Mouse (Mus musculus) embryonic facial prominence, embryonic 14.5 days (tissue): ENCODE measurements at regions not wholly inside any gene's neighbourhood (a gene's known extent, or its start where the extent isn't known, plus 50 kb on each side); places are given as distances from the start of the nearest gene placed in this dataset.

Experiments used
- ATAC-seq: fragments of 200-750 bp; cut with Nextera tagmentation; 2 replicates; pipeline ENCODE4 v1.8.0; 2017; ENCODE audit warnings: low read depth, moderate number of reproducible peaks, moderate TSS enrichment
- DNase-seq: peaks from one replicate; pipeline ENCODE4 v3.0.0-alpha.2; 2015; ENCODE audit warnings: low spot score
- H3K27ac ChIP-seq: fragments of 300-500 bp; sonication (generic); replicated peaks from 2 replicates; pipeline ENCODE4 v1.5.1; 2014; ENCODE audit warnings: low read depth, mild to moderate bottlenecking, low read length, moderate library complexity
- H3K27me3 ChIP-seq: fragments of 300-500 bp; sonication (generic); replicated peaks from 2 replicates; pipeline ENCODE4 v1.6.1; 2014; ENCODE audit warnings: low read length; ENCODE audit not compliant: control insufficient read depth, insufficient read depth
- H3K36me3 ChIP-seq: fragments of 300-500 bp; sonication (generic); 2 replicates; pipeline ENCODE4 v1.6.1; 2014; ENCODE audit warnings: low read length, mixed read lengths; ENCODE audit not compliant: control insufficient read depth, insufficient read depth
- H3K4me1 ChIP-seq: fragments of 300-500 bp; sonication (generic); 2 replicates; pipeline ENCODE4 v1.6.1; 2014; ENCODE audit warnings: antibody characterized with exemption, low read length; ENCODE audit not compliant: control insufficient read depth, insufficient read depth
- H3K4me2 ChIP-seq: fragments of 300-500 bp; sonication (generic); 2 replicates; pipeline ENCODE4 v1.6.1; 2014; ENCODE audit warnings: low read depth, mild to moderate bottlenecking, low read length, moderate library complexity, mixed read lengths
- H3K4me3 ChIP-seq: fragments of 300-500 bp; sonication (generic); 2 replicates; pipeline ENCODE4 v1.5.1; 2014; ENCODE audit warnings: low read depth, mild to moderate bottlenecking, low read length
- H3K9ac ChIP-seq: fragments of 300-500 bp; sonication (generic); 2 replicates; pipeline ENCODE4 v1.6.1; 2014; ENCODE audit warnings: low read depth, mild to moderate bottlenecking, low read length, moderate library complexity, mixed read lengths
- H3K9me3 ChIP-seq: fragments of 300-500 bp; sonication (generic); 2 replicates; pipeline ENCODE4 v1.6.1; 2016; ENCODE audit warnings: low read length; ENCODE audit not compliant: control insufficient read depth
- WGBS: fragments of 180-500 bp; shearing (Covaris S2); extraction: QIAGEN DNeasy Blood & Tissue Kit; methylation state at CpG from one replicate; pipeline ENCODE4 v1.1.7; 2014; 5-methylcytosine and 5-hydroxymethylcytosine counted together

- WGBS: 61% methylated on average over 3 of the region's 3 CpGs
- no peak overlapping the region for H3K27ac ChIP-seq
- DNase-seq (no peak), ATAC-seq (no peak)
- H3K4me2 ChIP-seq: no peak overlapping the region
- no peaks in the 10 kb centered on the region for H3K4me1 ChIP-seq
- no peaks in the 10 kb centered on the region for H3K27me3 ChIP-seq
- H3K36me3 ChIP-seq: no peaks in the 10 kb centered on the region
- no peaks in the 10 kb centered on the region for H3K9me3 ChIP-seq
- H3K9ac ChIP-seq: no peak overlapping the region
- H3K4me3 ChIP-seq: no peak overlapping the region
Measured at GRCm38 (mm10) chr9:94045462-94046126, 492.3 kb downstream of the 1190002N15Rik start.

GRCm38 (mm10) chr9:94023761-94024160 lies 514.1 kb downstream of the 1190002N15Rik start:
- H3K4me2 ChIP-seq: no peak overlapping the region
- no peak overlapping the region for H3K9ac ChIP-seq
- WGBS: 58% methylated on average over 3 of the region's 3 CpGs
- H3K4me1 ChIP-seq: no peaks in the 10 kb centered on the region
- no peak for ATAC-seq
- no peaks in the 10 kb centered on the region for H3K27me3 ChIP-seq
- no peak overlapping the region for H3K4me3 ChIP-seq
- H3K27ac ChIP-seq: no peak overlapping the region
- H3K36me3 ChIP-seq: no peaks in the 10 kb centered on the region
- DNase-seq: no peak
- H3K9me3 ChIP-seq: no peaks in the 10 kb centered on the region

DNA sequence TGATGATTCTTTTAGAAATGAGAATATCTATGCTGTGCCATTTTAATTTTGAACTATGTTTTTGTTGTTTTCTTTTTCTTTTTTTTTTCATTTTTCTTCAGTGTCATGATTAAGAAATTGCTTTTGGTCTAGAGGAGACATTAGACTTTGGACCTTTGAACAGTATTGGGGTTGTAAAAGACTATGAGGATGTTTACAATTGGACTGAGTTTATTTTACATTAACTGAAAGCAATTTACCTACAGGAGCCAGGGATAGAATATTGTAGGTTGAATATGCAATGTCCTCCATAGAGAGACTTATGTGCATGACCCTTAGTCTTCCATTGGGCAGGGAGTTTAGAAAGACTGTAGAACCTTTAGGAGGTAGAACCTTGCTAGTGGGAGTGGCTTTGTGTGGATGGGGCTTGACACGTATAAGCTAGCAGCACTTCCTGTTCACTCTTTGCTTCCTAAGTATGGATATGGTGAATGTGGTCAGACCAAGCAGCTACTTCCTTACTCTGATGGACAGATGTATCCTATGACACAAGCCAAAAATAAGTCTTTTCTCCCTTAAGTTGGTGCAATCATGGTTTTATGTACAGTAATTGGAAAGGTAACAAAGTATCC lies 516.5 kb downstream of the 1190002N15Rik start:
- H3K4me1 ChIP-seq: no peaks in the 10 kb centered on the region
- no peak overlapping the region for H3K4me2 ChIP-seq
- no peaks in the 10 kb centered on the region for H3K36me3 ChIP-seq
- ATAC-seq: no peak
- no peak overlapping the region for H3K9ac ChIP-seq
- H3K27ac ChIP-seq: no peak overlapping the region
- no peak overlapping the region for H3K4me3 ChIP-seq
- no peaks in the 10 kb centered on the region for H3K27me3 ChIP-seq
- no peak for DNase-seq
- no peaks in the 10 kb centered on the region for H3K9me3 ChIP-seq
- 64% methylated on average over 1 of the region's 1 CpGs for WGBS

GRCm38 (mm10) chr9:94016747-94017487 lies 521.0 kb downstream of the 1190002N15Rik start:
- Histone ChIP-seq H3K4me2 (no peak overlapping the region), H3K9me3 (no peaks in the 10 kb centered on the region), H3K36me3 (no peaks in the 10 kb centered on the region), H3K27ac (no peak overlapping the region), H3K27me3 (no peaks in the 10 kb centered on the region), H3K4me1 (no peaks in the 10 kb centered on the region), H3K4me3 (no peak overlapping the region), H3K9ac (no peak overlapping the region)
- DNase-seq: no peak
- ATAC-seq: no peak

GRCm38 (mm10) chr9:93992216-93992615 lies 545.7 kb downstream of the 1190002N15Rik start:
- H3K4me1 ChIP-seq: no peaks in the 10 kb centered on the region
- no peak overlapping the region for H3K27ac ChIP-seq
- ATAC-seq (no peak), DNase-seq (no peak)
- 75% methylated on average over 3 of the region's 3 CpGs for WGBS
- no peak overlapping the region for H3K4me2 ChIP-seq
- no peaks in the 10 kb centered on the region for H3K27me3 ChIP-seq
- H3K4me3 ChIP-seq: no peak overlapping the region
- H3K9ac ChIP-seq: no peak overlapping the region
- H3K36me3 ChIP-seq: no peaks in the 10 kb centered on the region
- no peaks in the 10 kb centered on the region for H3K9me3 ChIP-seq

DNA sequence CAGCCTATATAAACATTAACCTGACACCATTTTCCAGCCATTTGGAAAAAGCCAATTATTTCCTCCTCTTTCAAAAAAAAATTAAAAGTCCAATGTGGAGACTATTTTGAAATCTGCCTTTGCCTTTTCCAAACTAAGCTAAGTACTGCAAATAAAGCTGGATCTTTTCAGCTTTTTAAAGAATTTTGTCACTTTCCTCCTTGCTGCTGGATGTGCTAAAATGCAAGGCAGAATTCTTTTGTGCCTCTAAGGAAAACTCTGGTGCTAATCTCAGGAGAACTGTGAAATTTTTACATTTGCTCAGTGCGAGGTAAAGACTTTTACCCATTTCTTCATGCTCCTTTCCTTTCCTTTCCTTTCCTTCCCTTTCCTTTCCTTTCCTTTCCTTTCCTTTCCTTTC lies 546.7 kb downstream of the 1190002N15Rik start:
- 46% methylated on average over 1 of the region's 1 CpGs for WGBS
- Histone ChIP-seq H3K9ac (no peak overlapping the region), H3K9me3 (no peaks in the 10 kb centered on the region), H3K4me1 (no peaks in the 10 kb centered on the region), H3K4me2 (no peak overlapping the region), H3K27ac (no peak overlapping the region), H3K27me3 (no peaks in the 10 kb centered on the region), H3K36me3 (no peaks in the 10 kb centered on the region), H3K4me3 (no peak overlapping the region)
- DNase-seq (no peak), ATAC-seq (no peak)

GRCm38 (mm10) chr9:93981136-93981535 lies 556.7 kb downstream of the 1190002N15Rik start:
- DNase-seq (no peak), ATAC-seq (no peak)
- no peak overlapping the region for H3K9ac ChIP-seq
- H3K9me3 ChIP-seq: no peaks in the 10 kb centered on the region
- H3K4me1 ChIP-seq: no peaks in the 10 kb centered on the region
- WGBS: 64% methylated on average over 2 of the region's 2 CpGs
- H3K27ac ChIP-seq: no peak overlapping the region
- H3K36me3 ChIP-seq: no peaks in the 10 kb centered on the region
- H3K27me3 ChIP-seq: no peaks in the 10 kb centered on the region
- no peak overlapping the region for H3K4me2 ChIP-seq
- no peak overlapping the region for H3K4me3 ChIP-seq

DNA sequence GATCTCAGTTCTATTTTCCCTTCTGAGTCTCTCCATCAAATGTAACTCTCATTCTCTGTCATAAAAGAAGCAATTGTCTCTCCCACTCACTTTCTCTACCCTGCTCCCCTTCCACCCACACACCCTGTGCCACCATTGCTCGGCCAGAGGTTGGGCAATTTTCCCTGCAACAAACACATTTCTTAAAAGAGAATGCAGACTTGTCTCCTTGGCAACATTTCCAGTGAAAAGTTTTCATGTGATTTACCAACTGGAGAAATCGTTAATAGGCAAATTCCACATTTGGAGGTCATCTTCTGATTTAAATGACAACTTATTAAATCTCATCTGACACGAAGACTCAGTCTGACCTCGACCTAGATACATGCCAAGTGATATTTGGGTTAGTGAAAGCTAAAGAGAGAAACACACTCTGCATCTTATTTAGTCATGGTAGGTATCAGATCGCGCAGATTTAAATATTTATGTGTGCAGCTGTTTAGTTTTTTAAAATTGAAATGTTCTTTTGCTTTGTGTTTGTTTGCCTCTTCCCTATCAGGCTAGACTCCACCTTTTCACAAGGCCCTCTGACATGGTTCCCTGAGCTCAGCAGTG lies 568.1 kb downstream of the 1190002N15Rik start:
- Histone ChIP-seq H3K4me1 (no peaks in the 10 kb centered on the region), H3K9me3 (no peaks in the 10 kb centered on the region), H3K27ac (no peak overlapping the region), H3K4me3 (no peak overlapping the region), H3K36me3 (no peaks in the 10 kb centered on the region), H3K4me2 (no peak overlapping the region), H3K9ac (no peak overlapping the region), H3K27me3 (no peaks in the 10 kb centered on the region)
- no peak for DNase-seq
- 64% methylated on average over 6 of the region's 6 CpGs for WGBS
- no peak for ATAC-seq
